Mouse (Mus musculus) CH12.LX (cell line): ENCODE data around the gene Mgat4d.

Experiments
- CTCF ChIP-seq, 2 experiments: IDR thresholded peaks in 1 of 2; conservative IDR thresholded peaks in 1 of 2; 2 replicates each; pipeline ENCODE4 v1.5.1; 2011 to 2012; ENCODE audit warnings: low read depth in 2 of 2, low read length in 2 of 2, improper control_type of control experiment in 1 of 2, inconsistent platforms in 1 of 2, mild to moderate bottlenecking in 1 of 2, moderate library complexity in 1 of 2
- E2F4 ChIP-seq: IDR thresholded peaks from 2 replicates; pipeline ENCODE4 v1.6.1; 2011; ENCODE audit warnings: low read depth, low read length, improper control_type of control experiment; ENCODE audit not compliant: insufficient replicate concordance
- EP300 ChIP-seq: IDR thresholded peaks from 2 replicates; pipeline ENCODE4 v1.6.1; 2011; ENCODE audit warnings: low read length, improper control_type of control experiment
- ETS1 ChIP-seq: conservative IDR thresholded peaks from 2 replicates; pipeline ENCODE4 v1.6.1; 2012; ENCODE audit warnings: low read depth, mild to moderate bottlenecking, inconsistent platforms, low read length, improper control_type of control experiment, moderate library complexity
- IRF4 ChIP-seq: IDR thresholded peaks from 2 replicates; pipeline ENCODE4 v1.6.1; 2014; ENCODE audit warnings: low read depth, mild to moderate bottlenecking, inconsistent platforms, low read length, improper control_type of control experiment
- KAT2A ChIP-seq: IDR thresholded peaks from 2 replicates; pipeline ENCODE4 v1.6.1; 2012; ENCODE audit warnings: low read length, improper control_type of control experiment, inconsistent platforms; ENCODE audit not compliant: insufficient replicate concordance
- MXI1 ChIP-seq: IDR thresholded peaks from 2 replicates; pipeline ENCODE4 v1.6.1; 2011; ENCODE audit warnings: mild to moderate bottlenecking, low read depth, low read length, improper control_type of control experiment
- NELFE ChIP-seq: IDR thresholded peaks from 2 replicates; pipeline ENCODE4 v1.6.1; 2011; ENCODE audit warnings: low read depth, low read length, improper control_type of control experiment
- POLR2A ChIP-seq: IDR thresholded peaks from 2 replicates; pipeline ENCODE4 v1.6.1; 2011; ENCODE audit warnings: low read depth, mild to moderate bottlenecking, improper control_type of control experiment, low read length
- POLR2AphosphoS2 ChIP-seq: IDR thresholded peaks from 2 replicates; pipeline ENCODE4 v1.6.1; 2011; ENCODE audit warnings: low read depth, low read length, improper control_type of control experiment
- TCF12 ChIP-seq: IDR thresholded peaks from 2 replicates; pipeline ENCODE4 v1.6.1; 2014; ENCODE audit warnings: low read depth, mild to moderate bottlenecking, inconsistent platforms, low read length, improper control_type of control experiment
- ZKSCAN1 ChIP-seq: IDR thresholded peaks from 2 replicates; pipeline ENCODE4 v1.6.1; 2012; ENCODE audit warnings: low read depth, inconsistent platforms, low read length, improper control_type of control experiment, borderline replicate concordance

DNA sequence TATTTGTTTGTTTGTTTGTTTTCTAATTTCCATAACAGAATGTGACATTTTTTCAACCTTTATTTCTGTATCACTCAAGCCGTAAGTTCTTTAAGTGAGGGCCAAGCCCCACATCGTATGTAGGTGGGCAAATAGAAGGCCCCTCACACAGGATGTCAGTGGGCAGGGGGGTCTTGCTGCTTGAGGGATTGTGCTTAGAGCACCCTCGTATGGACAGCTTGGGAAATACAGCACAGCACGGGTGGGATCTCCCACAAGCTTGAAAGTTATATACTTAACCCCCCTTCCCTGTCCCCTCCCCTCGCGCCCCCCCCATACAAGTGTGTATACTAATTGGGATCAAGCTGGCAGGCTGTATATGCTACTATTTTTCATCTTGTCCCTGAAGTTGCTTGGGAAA is 58.6 kb downstream of the Mgat4d start:
- TF ChIP-seq KAT2A, result no peak
- no peak for TF ChIP-seq POLR2A
- no peak for TF ChIP-seq IRF4
- TF ChIP-seq ZKSCAN1, result no peak
- TF ChIP-seq E2F4, result no peak
- no peak for TF ChIP-seq EP300
- no peak for TF ChIP-seq ETS1
- TF ChIP-seq MXI1, result no peak
- peak in 1 of 2 experiments; percentile 48; a peak in 2 of 4 replicates for TF ChIP-seq CTCF (conservative IDR thresholded peaks at IDR 0.05 in 1 of 2, IDR thresholded peaks at IDR 0.05 in 1 of 2; ENCODE audit: low read depth in 2 of 2, low read length in 2 of 2)
- TF ChIP-seq TCF12, result no peak
- no peak for TF ChIP-seq NELFE
- no peak for TF ChIP-seq POLR2AphosphoS2
